Mouse (Mus musculus) heart, embryonic 10.5 days (tissue): Measurements from ENCODE around the gene Mllt11. TPM values are rescaled to one million over a fixed set of nuclear protein-coding genes. Genes with fewer than 3 reads are reported as not detected.

Experiments
- DNase-seq: peaks from one replicate; pipeline ENCODE4 v3.0.0-alpha.2; 2017; ENCODE audit warnings: low spot score
- H3K27ac ChIP-seq: fragments of 300-500 bp; sonication (generic); 2 replicates; pipeline ENCODE4 v1.5.1; 2016; ENCODE audit warnings: mild to moderate bottlenecking
- H3K27me3 ChIP-seq: fragments of 300-500 bp; sonication (generic); 2 replicates; pipeline ENCODE4 v1.6.1; 2016; ENCODE audit warnings: mild to moderate bottlenecking; ENCODE audit not compliant: poor library complexity, insufficient read depth, severe bottlenecking
- H3K36me3 ChIP-seq: fragments of 300-500 bp; sonication (generic); 2 replicates; pipeline ENCODE4 v1.6.1; 2016; ENCODE audit warnings: mild to moderate bottlenecking, moderate library complexity
- H3K4me1 ChIP-seq: fragments of 300-500 bp; sonication (generic); 2 replicates; pipeline ENCODE4 v1.6.1; 2016; ENCODE audit warnings: mild to moderate bottlenecking
- H3K4me3 ChIP-seq: fragments of 300-500 bp; sonication (generic); 2 replicates; pipeline ENCODE4 v1.5.1; 2016; ENCODE audit warnings: mild to moderate bottlenecking, moderate library complexity
- H3K9me3 ChIP-seq: fragments of 300-500 bp; sonication (generic); 2 replicates; pipeline ENCODE4 v1.6.1; 2016; ENCODE audit warnings: mild to moderate bottlenecking, moderate library complexity
- WGBS: fragments of 180-500 bp; shearing (Covaris S2); methylation state at CpG from one replicate; pipeline ENCODE4 v1.1.7; 2016; 5-methylcytosine and 5-hydroxymethylcytosine counted together
- polyA plus RNA-seq: library from polyadenylated mRNA; unstranded; fragments of >200 nt; fragmentation: Nextera tagmentation; extraction: Ambion mirVana; gene quantifications from 2 replicates; pipeline ENCODE4 v1.2.1, GENCODE M21; 2016

The Mllt11 gene
- polyA plus RNA-seq, 1 experiment from 2014 or later: 11.1 TPM

DNA sequence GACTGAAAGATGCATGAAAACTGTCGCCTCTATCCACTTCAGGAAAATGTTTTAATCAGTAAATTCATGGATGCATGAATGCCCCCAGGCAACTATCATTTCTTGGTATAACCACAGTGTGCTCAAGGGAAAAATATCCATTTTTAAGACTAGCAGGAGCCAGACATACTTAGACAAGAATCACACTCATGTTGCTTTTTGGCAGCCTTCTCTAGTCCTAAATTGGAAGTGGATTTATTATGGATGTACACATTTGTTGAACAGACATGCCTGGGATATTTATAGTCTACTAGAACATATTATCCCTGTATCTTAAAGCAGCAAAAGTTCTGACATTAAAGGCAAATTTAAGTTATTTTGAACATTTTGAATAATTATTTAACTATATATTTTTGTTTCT is 32.8 kb upstream of the Mllt11 start:
- no peaks in the 10 kb centered on the region for H3K27me3 ChIP-seq
- H3K36me3 ChIP-seq: peaks cover 87% of the 10 kb centered on the region
- H3K4me3 ChIP-seq: no peak overlapping the region
- no peak overlapping the region for H3K27ac ChIP-seq
- H3K4me1 ChIP-seq: peaks cover 15% of the 10 kb centered on the region; the same call in 1 of the 2 replicates
- H3K9me3 ChIP-seq: no peaks in the 10 kb centered on the region
- DNase-seq: no peak
- 91% methylated on average over 1 of the region's 1 CpGs for WGBS

DNA sequence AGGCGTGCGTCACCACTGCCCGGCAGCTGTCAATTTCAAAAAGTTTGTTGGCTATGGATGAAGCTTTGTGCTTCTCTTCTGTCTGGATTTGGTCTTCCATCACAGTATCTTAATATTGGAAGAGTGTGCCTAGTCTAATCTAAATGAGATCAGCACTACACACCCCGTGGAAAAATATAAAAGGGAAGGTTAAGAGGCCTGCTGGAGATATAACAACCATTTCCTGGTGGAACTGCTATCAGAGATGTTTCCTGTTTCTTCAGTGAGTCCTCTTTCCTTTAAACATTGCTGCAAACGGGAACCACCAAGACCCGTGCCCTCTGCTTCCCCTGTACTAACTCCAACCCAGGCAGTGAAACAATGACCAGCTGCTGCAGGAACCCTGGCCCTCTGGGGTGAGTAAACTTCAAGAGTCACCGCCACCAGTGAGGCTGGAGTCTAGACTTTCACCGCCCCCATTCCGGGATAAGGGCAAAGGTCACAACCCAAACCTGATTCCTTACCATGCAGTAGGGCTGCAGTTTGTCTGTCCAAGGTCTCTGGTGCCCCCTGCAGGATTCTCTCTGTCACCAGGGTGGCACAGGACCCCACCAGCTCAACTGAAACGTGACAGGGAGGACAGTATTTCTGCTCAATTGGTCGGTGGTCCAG is 31.2 kb upstream of the Mllt11 start:
- Histone ChIP-seq H3K9me3 (no peaks in the 10 kb centered on the region), H3K4me1 (peaks cover 5% of the 10 kb centered on the region; the same call in 1 of the 2 replicates), H3K27me3 (no peaks in the 10 kb centered on the region), H3K4me3 (no peak overlapping the region), H3K36me3 (peaks cover 93% of the 10 kb centered on the region), H3K27ac (no peak overlapping the region)
- 47% methylated on average over 11 of the region's 11 CpGs for WGBS
- peak; percentile 84 for DNase-seq

DNA sequence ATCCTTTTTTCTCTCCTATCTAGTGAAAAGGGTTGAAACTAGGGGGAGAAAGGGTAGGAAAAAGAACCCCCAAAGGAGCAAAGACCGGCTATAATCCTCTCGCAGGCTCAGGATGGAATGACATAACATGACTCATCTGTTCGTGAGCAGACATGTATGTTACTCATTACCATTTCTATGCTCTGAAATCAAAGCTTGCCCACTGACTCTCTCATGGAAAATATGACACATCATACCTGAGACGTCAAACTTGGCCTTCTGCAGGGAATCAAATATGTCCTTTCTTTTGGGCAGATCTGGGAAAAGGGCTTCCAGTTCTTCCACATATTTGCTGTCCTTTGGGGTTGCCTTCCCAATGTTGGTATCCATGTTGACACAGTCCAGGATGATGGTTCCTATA is 30.0 kb upstream of the Mllt11 start:
- no peak for DNase-seq
- H3K27ac ChIP-seq: no peak overlapping the region
- H3K9me3 ChIP-seq: no peaks in the 10 kb centered on the region
- peaks cover 5% of the 10 kb centered on the region; the same call in 1 of the 2 replicates for H3K4me1 ChIP-seq
- H3K27me3 ChIP-seq: no peaks in the 10 kb centered on the region
- no peak overlapping the region for H3K4me3 ChIP-seq
- peaks cover 92% of the 10 kb centered on the region for H3K36me3 ChIP-seq
- WGBS: 90% methylated on average over 4 of the region's 4 CpGs

DNA sequence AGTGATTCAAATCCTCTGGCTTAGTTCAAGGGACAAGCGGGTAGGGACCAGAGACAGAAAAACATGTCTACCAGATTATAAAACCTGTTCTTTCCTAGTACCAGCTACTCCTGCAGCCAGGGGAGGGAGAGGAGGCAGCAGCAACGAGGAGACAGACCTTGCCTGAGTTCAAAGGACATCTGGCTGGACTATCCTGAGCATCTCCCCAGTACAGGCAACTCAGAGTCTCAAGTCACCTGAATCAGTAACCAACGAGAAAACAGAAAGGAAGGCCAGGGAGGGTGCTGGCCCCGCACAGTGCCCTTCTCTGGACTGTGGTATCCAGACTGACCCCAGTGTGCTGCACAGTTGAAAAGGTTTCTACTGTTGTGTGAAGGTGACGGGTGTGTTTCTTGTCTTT is 25.0 kb upstream of the Mllt11 start:
- H3K36me3 ChIP-seq: peaks cover 90% of the 10 kb centered on the region

DNA sequence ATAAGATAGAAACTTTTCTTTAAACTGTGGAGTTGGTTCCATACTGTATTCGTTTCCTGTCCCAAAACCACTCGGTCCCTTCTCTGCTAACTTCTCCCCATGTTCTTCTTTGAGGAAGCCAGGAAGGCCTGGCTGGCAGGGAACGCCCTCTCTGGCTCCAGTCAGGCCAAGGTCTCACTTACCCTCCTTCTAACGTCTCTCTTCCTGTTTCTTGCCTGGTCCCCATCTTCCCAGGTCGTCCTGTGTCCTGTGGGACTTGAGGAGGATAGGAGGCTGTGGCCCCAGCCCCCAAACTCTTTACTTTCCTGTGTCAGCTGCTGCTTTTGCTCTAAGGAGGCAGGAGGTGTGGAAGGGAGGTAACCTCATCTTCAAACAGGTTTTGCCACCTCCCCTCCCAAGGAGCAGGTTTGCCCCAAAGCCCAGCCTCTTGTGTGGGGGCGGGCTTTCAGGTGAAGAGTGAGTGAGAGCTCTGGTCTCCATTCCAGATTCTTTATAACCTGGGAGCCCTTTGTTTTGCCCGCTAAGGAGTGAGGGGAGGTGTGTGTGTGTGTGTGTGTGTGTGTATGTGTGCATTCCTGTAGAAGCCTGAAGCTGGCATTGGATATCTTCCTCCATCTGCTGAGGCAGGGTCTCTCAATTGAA is 18.9 kb upstream of the Mllt11 start, which contains the start of gene Bnipl:
Gene Bnipl (minus strand): TSS at position 411 of the 642 bp plus-strand sequence.
- Histone ChIP-seq H3K9me3 (no peaks in the 10 kb centered on the region), H3K27me3 (no peaks in the 10 kb centered on the region), H3K4me1 (no peaks in the 10 kb centered on the region), H3K36me3 (peaks cover 32% of the 10 kb centered on the region), H3K4me3 (no peak within 1 kb of the TSS), H3K27ac (no peak within 1 kb of the TSS)
- DNase-seq: no peak
- 45% methylated on average over 7 of the region's 7 CpGs for WGBS

More for the DNA sequence above, 25.0 kb upstream of the Mllt11 start:
- Histone ChIP-seq H3K27me3 (no peaks in the 10 kb centered on the region), H3K9me3 (no peaks in the 10 kb centered on the region), H3K4me1 (no peaks in the 10 kb centered on the region), H3K27ac (no peak overlapping the region), H3K4me3 (no peak overlapping the region)
- WGBS: 85% methylated on average over 5 of the region's 5 CpGs
- DNase-seq: no peak

DNA sequence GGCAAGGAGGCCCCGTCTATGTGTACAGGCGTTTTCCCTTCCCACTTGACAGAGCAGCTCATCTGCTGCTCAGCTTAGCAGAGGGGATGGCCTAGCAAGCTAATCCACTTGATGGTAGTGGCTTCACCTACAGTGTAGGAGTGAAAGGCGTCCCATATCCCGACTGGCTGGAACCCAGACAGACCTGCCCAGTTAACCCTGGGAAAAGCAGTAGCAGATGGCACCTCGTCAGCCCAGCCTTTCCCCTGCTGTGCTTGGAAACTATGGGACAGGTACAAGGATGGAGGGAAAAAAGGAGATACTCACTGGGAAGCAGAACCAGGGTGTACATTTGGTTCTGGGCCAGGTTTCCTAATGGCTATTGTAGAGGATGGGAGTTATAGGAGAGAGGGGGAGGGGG is 18.4 kb upstream of the Mllt11 start:
- 75% methylated on average over 5 of the region's 5 CpGs for WGBS
- Histone ChIP-seq H3K4me1 (no peaks in the 10 kb centered on the region), H3K36me3 (peaks cover 30% of the 10 kb centered on the region), H3K27me3 (no peaks in the 10 kb centered on the region), H3K27ac (no peak overlapping the region), H3K4me3 (no peak overlapping the region), H3K9me3 (no peaks in the 10 kb centered on the region)
- no peak for DNase-seq

DNA sequence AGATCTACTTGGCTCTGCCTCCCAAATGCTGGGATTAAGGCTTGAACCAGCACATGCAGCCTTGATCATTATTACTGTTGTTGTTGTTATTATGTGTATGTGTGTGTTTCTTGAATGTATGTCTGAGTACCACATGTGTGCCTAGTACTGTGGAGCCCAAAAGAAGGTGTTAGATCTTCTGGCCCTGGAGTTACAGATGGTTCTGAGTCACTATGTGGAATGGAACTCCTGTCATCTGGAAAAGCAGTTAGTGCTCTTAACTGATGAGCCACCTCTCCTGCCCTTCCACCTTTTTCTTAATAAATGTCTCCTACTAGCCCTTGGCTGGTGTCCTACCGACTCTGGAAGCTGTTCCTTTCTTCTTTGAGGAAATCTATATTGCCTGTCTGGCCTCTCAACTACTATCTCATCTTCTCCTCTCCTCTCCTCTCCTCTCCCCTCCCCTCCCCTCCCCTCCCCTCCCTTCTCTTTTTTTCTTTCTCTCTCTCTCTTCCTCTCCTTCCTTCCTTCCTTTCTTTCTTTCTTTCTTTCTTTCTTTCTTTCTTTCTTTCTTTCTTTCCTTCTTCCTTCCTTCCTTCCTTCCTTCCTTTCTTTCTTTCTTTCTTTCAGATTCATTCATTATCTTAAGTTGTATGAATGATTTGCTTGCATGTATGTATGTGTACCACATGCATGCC is 15.8 kb upstream of the Mllt11 start:
- Histone ChIP-seq H3K4me1 (0 out of 2 replicates have a peak, but pooled peaks cover 2% of the 10 kb centered on the region), H3K27me3 (no peaks in the 10 kb centered on the region), H3K36me3 (peaks cover 14% of the 10 kb centered on the region), H3K27ac (no peak overlapping the region), H3K4me3 (no peak overlapping the region), H3K9me3 (no peaks in the 10 kb centered on the region)
- no peak for DNase-seq
- WGBS: 69% methylated on average over 1 of the region's 1 CpGs

DNA sequence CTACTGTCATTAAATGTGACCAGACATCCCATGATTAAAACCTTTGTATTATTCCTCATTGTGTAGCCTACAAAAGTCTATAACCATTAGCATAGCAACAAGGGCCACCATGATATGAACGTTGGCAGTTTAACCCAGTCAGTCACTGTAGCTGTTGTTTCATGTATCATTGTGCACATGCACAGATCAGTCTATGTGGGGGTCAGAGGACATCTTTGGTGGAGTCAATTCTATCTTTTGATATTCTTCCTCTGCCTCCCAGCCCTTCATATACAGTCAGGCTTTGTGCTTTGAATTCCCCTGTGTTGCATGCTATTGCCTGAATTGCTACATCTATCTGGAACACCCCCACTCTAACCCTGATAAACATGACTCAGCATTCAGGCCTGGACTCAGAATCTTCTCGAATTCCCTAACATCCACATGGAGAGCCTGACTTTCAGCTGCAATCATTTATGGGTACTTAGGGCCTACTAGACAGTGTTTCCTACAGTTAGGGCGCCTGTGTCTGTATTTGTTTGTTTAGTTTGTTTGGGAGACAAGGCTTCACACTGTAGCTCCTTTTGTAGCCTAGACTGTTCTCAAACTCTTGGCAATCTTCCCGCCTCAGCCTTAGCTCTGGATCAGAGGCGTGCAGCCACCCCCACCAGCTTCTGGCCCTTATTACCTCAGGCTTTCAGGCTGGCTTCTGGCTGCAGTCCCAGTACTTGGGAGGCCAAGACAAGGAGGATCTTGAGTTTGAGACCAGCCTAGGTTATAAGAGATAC is 14.7 kb upstream of the Mllt11 start:
- Histone ChIP-seq H3K27ac (no peak overlapping the region), H3K4me3 (no peak overlapping the region), H3K36me3 (peaks cover 11% of the 10 kb centered on the region), H3K27me3 (no peaks in the 10 kb centered on the region), H3K4me1 (0 out of 2 replicates have a peak, but pooled peaks cover 2% of the 10 kb centered on the region), H3K9me3 (no peaks in the 10 kb centered on the region)
- WGBS: 82% methylated on average over 5 of the region's 5 CpGs
- DNase-seq: no peak

DNA sequence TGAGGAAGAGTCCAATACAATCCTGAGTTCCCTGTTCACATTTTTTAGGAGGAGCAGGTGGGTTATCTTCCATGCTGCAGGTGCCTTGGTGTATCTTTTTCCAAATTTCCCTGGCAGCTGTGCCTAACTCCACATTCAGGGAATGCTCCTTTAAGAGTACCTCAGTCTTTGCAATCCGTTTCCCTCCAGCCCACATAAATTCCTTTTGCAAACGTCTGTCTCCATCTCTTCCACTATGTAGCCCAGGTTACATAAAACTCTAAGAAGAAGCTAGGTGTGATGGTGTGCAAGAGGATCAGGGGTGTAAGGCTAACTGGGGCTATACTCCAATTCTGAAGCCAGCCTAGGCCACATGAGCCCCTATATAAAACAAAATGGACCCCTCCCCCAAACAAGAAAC is 11.1 kb upstream of the Mllt11 start:
- Histone ChIP-seq H3K4me1 (peaks cover 12% of the 10 kb centered on the region; the same call in 1 of the 2 replicates), H3K36me3 (peaks cover 16% of the 10 kb centered on the region), H3K9me3 (no peaks in the 10 kb centered on the region), H3K27ac (no peak overlapping the region), H3K27me3 (no peaks in the 10 kb centered on the region), H3K4me3 (no peak overlapping the region)
- 87% methylated on average over 2 of the region's 2 CpGs for WGBS
- DNase-seq: no peak

DNA sequence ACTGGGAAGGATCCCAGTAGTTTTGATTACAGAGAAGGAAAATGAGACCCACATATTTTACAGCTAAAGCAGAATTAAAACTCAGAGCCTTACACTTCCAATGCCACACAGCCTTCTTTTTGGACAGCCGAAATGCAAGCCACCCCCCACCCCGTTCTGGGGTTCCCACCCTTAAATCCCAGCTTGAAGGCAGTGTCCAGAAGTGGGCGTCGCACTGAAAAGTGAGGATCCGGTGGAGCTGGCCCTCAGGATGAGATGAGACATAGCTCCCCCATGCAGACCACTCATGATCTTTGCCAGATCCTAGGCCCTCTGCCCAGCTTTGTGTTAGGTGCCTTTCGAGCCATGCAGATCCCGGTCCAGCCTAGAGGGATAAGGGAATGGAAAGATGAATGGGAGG is 9.5 kb upstream of the Mllt11 start, which contains the start of gene Gm128:
Gene Gm128 (minus strand): TSS at position 101 of the 400 bp plus-strand sequence.
- Histone ChIP-seq H3K9me3 (no peaks in the 10 kb centered on the region), H3K36me3 (peaks cover 31% of the 10 kb centered on the region), H3K27ac (peak within 1 kb of the TSS; percentile 43; the same call in 1 of the 2 replicates), H3K27me3 (no peaks in the 10 kb centered on the region), H3K4me3 (peak within 1 kb of the TSS; percentile 42), H3K4me1 (peaks cover 12% of the 10 kb centered on the region; the same call in 1 of the 2 replicates)
- 69% methylated on average over 7 of the region's 7 CpGs for WGBS
- no peak for DNase-seq

DNA sequence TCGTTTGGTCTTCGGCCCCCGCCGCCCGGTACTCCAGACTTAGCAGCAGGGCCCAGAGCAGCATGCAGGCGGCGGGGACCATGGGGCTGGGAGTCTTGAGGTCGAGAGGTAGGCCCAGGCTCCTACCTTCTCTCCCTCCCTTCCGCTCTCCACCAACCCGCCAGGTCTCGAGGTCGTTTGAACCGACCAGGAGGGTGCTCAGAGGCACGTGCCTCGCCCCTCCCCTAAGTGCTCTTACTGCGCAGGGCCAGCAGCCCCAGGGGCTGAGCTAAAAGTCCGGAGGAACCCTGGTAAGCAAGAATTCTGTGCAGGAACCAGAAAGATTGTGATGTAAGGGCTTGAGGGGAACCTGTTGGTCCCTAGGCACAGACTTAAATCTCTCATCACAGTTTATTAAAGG is 8.9 kb upstream of the Mllt11 start:
- Histone ChIP-seq H3K36me3 (peaks cover 37% of the 10 kb centered on the region), H3K4me3 (peak overlapping the region; percentile 42), H3K9me3 (no peaks in the 10 kb centered on the region), H3K4me1 (peaks cover 12% of the 10 kb centered on the region; the same call in 1 of the 2 replicates), H3K27ac (peak overlapping the region; percentile 43; the same call in 1 of the 2 replicates), H3K27me3 (no peaks in the 10 kb centered on the region)
- no peak for DNase-seq
- 23% methylated on average over 17 of the region's 17 CpGs for WGBS

DNA sequence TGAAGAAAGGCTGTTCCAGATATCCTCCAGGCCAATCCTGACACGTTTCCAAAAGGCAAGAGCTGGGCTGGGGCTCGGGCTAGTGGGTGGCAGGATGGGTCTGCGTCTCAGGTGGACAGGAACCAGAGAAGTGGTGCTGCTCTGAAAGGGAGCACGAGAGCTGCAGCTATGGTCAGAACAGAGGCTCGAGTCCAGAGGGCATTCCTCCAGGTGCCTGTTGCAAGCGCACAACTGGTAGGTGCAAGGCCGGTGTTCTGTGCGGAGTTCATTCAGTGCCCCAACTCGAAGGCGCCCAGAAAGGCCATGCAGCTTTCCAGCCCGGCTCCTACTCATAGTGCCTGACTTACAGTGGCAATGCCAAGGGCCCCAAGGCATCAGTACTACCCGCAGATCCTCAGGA is 8.0 kb upstream of the Mllt11 start:
- 79% methylated on average over 12 of the region's 12 CpGs for WGBS
- Histone ChIP-seq H3K27me3 (no peaks in the 10 kb centered on the region), H3K27ac (no peak overlapping the region), H3K4me3 (no peak overlapping the region), H3K4me1 (peaks cover 12% of the 10 kb centered on the region; the same call in 1 of the 2 replicates), H3K36me3 (peaks cover 40% of the 10 kb centered on the region), H3K9me3 (no peaks in the 10 kb centered on the region)
- no peak for DNase-seq
